Mouse (Mus musculus) olfactory bulb, adult 2 months (tissue): ENCODE data around the gene Hist1h4c.

Experiments
- CTCF ChIP-seq: fragments of 200-500 bp; IDR thresholded peaks from 2 replicates; pipeline ENCODE4 v1.5.1; 2012; ENCODE audit warnings: low read depth, mild to moderate bottlenecking, low read length, moderate library complexity; ENCODE audit not compliant: insufficient read depth
- POLR2A ChIP-seq: fragments of 200-500 bp; IDR thresholded peaks from 2 replicates; pipeline ENCODE4 v1.6.1; 2012; ENCODE audit warnings: mild to moderate bottlenecking, low read depth, low read length, moderate library complexity; ENCODE audit not compliant: insufficient read depth

GRCm38 (mm10) chr13:23740256-23740840 is 42.1 kb upstream of the Hist1h4c start:
- TF ChIP-seq CTCF = no peak
- no peak for TF ChIP-seq POLR2A
